Mouse (Mus musculus): ENCODE data around the gene Fgfrl1.
A peak's percentile ranks its signal among the peaks of the same experiment; 100 is the strongest.

DNA sequence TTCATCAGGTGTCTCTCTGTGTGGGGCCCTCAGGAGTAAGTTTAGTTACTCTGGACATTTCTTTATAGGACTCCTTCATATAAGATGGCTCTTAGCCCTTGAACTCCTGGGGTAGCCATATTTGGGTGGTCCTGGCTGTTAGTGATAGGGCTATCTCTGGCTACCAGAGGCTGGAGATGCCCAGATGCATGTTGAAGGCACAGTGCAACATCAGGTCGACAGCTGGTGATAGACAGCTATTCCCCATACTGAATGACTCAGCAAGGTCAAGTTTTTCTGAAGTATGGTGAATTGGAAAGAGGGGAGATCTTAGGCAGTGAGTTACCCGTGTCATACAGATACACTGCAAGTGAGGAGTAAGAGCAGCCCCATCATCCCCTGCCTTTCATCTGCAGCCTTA is 15.6 kb downstream of the Fgfrl1 start:
- TF ChIP-seq CTCF (IDR thresholded peaks at IDR 0.05; ENCODE audit: low read depth) (no peak), EP300 (IDR thresholded peaks at IDR 0.05; ENCODE audit: low read depth) (peak; percentile 89)

Data from liver, postnatal 0 days (tissue).